Mouse (Mus musculus): ENCODE measurements at regions not wholly inside any gene's neighbourhood (a gene's known extent, or its start where the extent isn't known, plus 50 kb on each side); places are given as distances from the start of the nearest gene placed in this dataset.

- no peak for DNase-seq (ENCODE audit: low read depth, low spot score)
These were observed 133.1 kb downstream of the Tgfb2 start for GRCm38 (mm10) chr1:186572651-186573050.

- DNase-seq (ENCODE audit: low read depth, low spot score): no peak
These were observed 133.7 kb downstream of the Tgfb2 start for GRCm38 (mm10) chr1:186572092-186572491.

- no peak for DNase-seq (ENCODE audit: low read depth, low spot score)
These were observed 137.3 kb downstream of the Tgfb2 start for GRCm38 (mm10) chr1:186568496-186568895.

GRCm38 (mm10) chr1:186568076-186568475, 137.7 kb downstream of the Tgfb2 start:
- no peak for DNase-seq (ENCODE audit: low read depth, low spot score)

- DNase-seq (ENCODE audit: low read depth, low spot score): peak; percentile 58
These were observed 138.5 kb downstream of the Tgfb2 start for GRCm38 (mm10) chr1:186567136-186567826.

GRCm38 (mm10) chr1:186562027-186562426, 143.8 kb downstream of the Tgfb2 start:
- DNase-seq (ENCODE audit: low read depth, low spot score): no peak

- no peak for DNase-seq (ENCODE audit: low read depth, low spot score)
These were observed 150.3 kb downstream of the Tgfb2 start for GRCm38 (mm10) chr1:186555441-186555975.

GRCm38 (mm10) chr1:186554520-186555010, 151.2 kb downstream of the Tgfb2 start:
- DNase-seq (ENCODE audit: low read depth, low spot score): no peak

- no peak for DNase-seq (ENCODE audit: low read depth, low spot score)
These were observed 153.1 kb downstream of the Tgfb2 start for GRCm38 (mm10) chr1:186552689-186553088.

- DNase-seq (ENCODE audit: low read depth, low spot score): peak; percentile 51
These were observed 155.4 kb downstream of the Tgfb2 start for GRCm38 (mm10) chr1:186550265-186550885.

GRCm38 (mm10) chr1:186549207-186549606, 156.6 kb downstream of the Tgfb2 start:
- DNase-seq (ENCODE audit: low read depth, low spot score): no peak

GRCm38 (mm10) chr1:186546386-186547185, 159.2 kb downstream of the Tgfb2 start:
- no peak for DNase-seq (ENCODE audit: low read depth, low spot score)

GRCm38 (mm10) chr1:186540070-186540469, 165.7 kb downstream of the Tgfb2 start:
- DNase-seq (ENCODE audit: low read depth, low spot score): no peak

- no peak for DNase-seq (ENCODE audit: low read depth, low spot score)
These were observed 167.6 kb downstream of the Tgfb2 start for GRCm38 (mm10) chr1:186538233-186538632.

- DNase-seq (ENCODE audit: low read depth, low spot score): no peak
These were observed 189.8 kb downstream of the Tgfb2 start for GRCm38 (mm10) chr1:186515976-186516375.

GRCm38 (mm10) chr1:186515071-186515470, 190.7 kb downstream of the Tgfb2 start:
- DNase-seq (ENCODE audit: low read depth, low spot score): peak; percentile 43

- DNase-seq (ENCODE audit: low read depth, low spot score): peak; percentile 93
These were observed 191.9 kb downstream of the Tgfb2 start for GRCm38 (mm10) chr1:186513861-186514260.

- DNase-seq (ENCODE audit: low read depth, low spot score): peak; percentile 95
These were observed 195.3 kb downstream of the Tgfb2 start for GRCm38 (mm10) chr1:186510531-186510930.

- DNase-seq (ENCODE audit: low read depth, low spot score): no peak
These were observed 197.4 kb downstream of the Tgfb2 start for GRCm38 (mm10) chr1:186508358-186508757.

- DNase-seq (ENCODE audit: low read depth, low spot score): no peak
These were observed 197.8 kb downstream of the Tgfb2 start for GRCm38 (mm10) chr1:186507956-186508355.

- DNase-seq (ENCODE audit: low read depth, low spot score): no peak
These were observed 199.3 kb downstream of the Tgfb2 start for GRCm38 (mm10) chr1:186506517-186506916.

GRCm38 (mm10) chr1:186505912-186506311, 199.9 kb downstream of the Tgfb2 start:
- DNase-seq (ENCODE audit: low read depth, low spot score): no peak
